Mouse (Mus musculus): Measurements from ENCODE around the gene Dhx58. TPM values are rescaled to one million over a fixed set of nuclear protein-coding genes. Genes with fewer than 3 reads are reported as not detected.

Dhx58 gene
- polyA plus RNA-seq, 1 experiment from 2014 or later: 2.5 TPM

GRCm38 (mm10) chr11:100710528-100710927, 6.5 kb upstream of the Dhx58 start:
- 95% methylated on average over 15 of the region's 15 CpGs for WGBS

GRCm38 (mm10) chr11:100709201-100709810, 5.2 kb upstream of the Dhx58 start:
- H3K9ac ChIP-seq (ENCODE audit: low read depth, low read length): no peak overlapping the region
- no peaks in the 10 kb centered on the region for H3K9me3 ChIP-seq (ENCODE audit: control insufficient read depth, low read length)
- H3K27me3 ChIP-seq (replicated peaks; ENCODE audit: control insufficient read depth, insufficient read depth, low read length): no peaks in the 10 kb centered on the region
- no peak overlapping the region for H3K4me2 ChIP-seq (ENCODE audit: low read length)
- peaks cover 40% of the 10 kb centered on the region for H3K36me3 ChIP-seq (ENCODE audit: control insufficient read depth, insufficient read depth, low read length)
- ATAC-seq: no peak
- H3K4me1 ChIP-seq (ENCODE audit: control insufficient read depth, insufficient read depth, low read depth, low read length): peaks cover 17% of the 10 kb centered on the region
- H3K4me3 ChIP-seq (ENCODE audit: low read length): no peak overlapping the region
- no peak overlapping the region for H3K27ac ChIP-seq (ENCODE audit: low read depth, low read length)
- 91% methylated on average over 9 of the region's 9 CpGs for WGBS

More at GRCm38 (mm10) chr11:100710528-100710927, 6.5 kb upstream of the Dhx58 start:
- Histone ChIP-seq H3K4me3 (ENCODE audit: low read length) (no peak overlapping the region), H3K4me1 (ENCODE audit: control insufficient read depth, insufficient read depth, low read depth, low read length) (peaks cover 17% of the 10 kb centered on the region), H3K9me3 (ENCODE audit: control insufficient read depth, low read length) (no peaks in the 10 kb centered on the region), H3K9ac (ENCODE audit: low read depth, low read length) (no peak overlapping the region), H3K27ac (ENCODE audit: low read depth, low read length) (no peak overlapping the region), H3K27me3 (replicated peaks; ENCODE audit: control insufficient read depth, insufficient read depth, low read length) (no peaks in the 10 kb centered on the region), H3K4me2 (ENCODE audit: low read length) (no peak overlapping the region), H3K36me3 (ENCODE audit: control insufficient read depth, insufficient read depth, low read length) (peaks cover 33% of the 10 kb centered on the region)
- no peak for ATAC-seq

GRCm38 (mm10) chr11:100705095-100705747, 1.1 kb upstream of the Dhx58 start:
- Histone ChIP-seq H3K27me3 (replicated peaks; ENCODE audit: control insufficient read depth, insufficient read depth, low read length) (no peaks in the 10 kb centered on the region), H3K4me1 (ENCODE audit: control insufficient read depth, insufficient read depth, low read depth, low read length) (no peaks in the 10 kb centered on the region; the same call in 1 of the 2 replicates), H3K27ac (ENCODE audit: low read depth, low read length) (no peak overlapping the region), H3K4me3 (ENCODE audit: low read length) (no peak overlapping the region), H3K9ac (ENCODE audit: low read depth, low read length) (no peak overlapping the region), H3K4me2 (ENCODE audit: low read length) (no peak overlapping the region), H3K9me3 (ENCODE audit: control insufficient read depth, low read length) (no peaks in the 10 kb centered on the region), H3K36me3 (ENCODE audit: control insufficient read depth, insufficient read depth, low read length) (peaks cover 40% of the 10 kb centered on the region)
- no peak for ATAC-seq
- WGBS: 95% methylated on average over 23 of the region's 23 CpGs

- Histone ChIP-seq H3K4me3 (ENCODE audit: low read length) (no peak overlapping the region), H3K4me2 (ENCODE audit: low read length) (no peak overlapping the region), H3K27me3 (replicated peaks; ENCODE audit: control insufficient read depth, insufficient read depth, low read length) (no peaks in the 10 kb centered on the region), H3K9ac (ENCODE audit: low read depth, low read length) (no peak overlapping the region), H3K36me3 (ENCODE audit: control insufficient read depth, insufficient read depth, low read length) (peaks cover 26% of the 10 kb centered on the region), H3K27ac (ENCODE audit: low read depth, low read length) (no peak overlapping the region), H3K9me3 (ENCODE audit: control insufficient read depth, low read length) (no peaks in the 10 kb centered on the region), H3K4me1 (ENCODE audit: control insufficient read depth, insufficient read depth, low read depth, low read length) (no peaks in the 10 kb centered on the region; the same call in 1 of the 2 replicates)
- WGBS: 68% methylated on average over 11 of the region's 11 CpGs
- 0 out of 2 replicates have a peak, but pooled peaks have one; percentile 14 for ATAC-seq
These were observed 705 bp downstream of the Dhx58 start for GRCm38 (mm10) chr11:100703366-100703765.

GRCm38 (mm10) chr11:100702906-100703305, 1.2 kb downstream of the Dhx58 start:
- no peak for ATAC-seq

GRCm38 (mm10) chr11:100702081-100702851, 1.8 kb downstream of the Dhx58 start:
- Histone ChIP-seq H3K4me1 (ENCODE audit: control insufficient read depth, insufficient read depth, low read depth, low read length) (no peaks in the 10 kb centered on the region; the same call in 1 of the 2 replicates), H3K4me3 (ENCODE audit: low read length) (no peak overlapping the region), H3K27me3 (replicated peaks; ENCODE audit: control insufficient read depth, insufficient read depth, low read length) (no peaks in the 10 kb centered on the region), H3K27ac (ENCODE audit: low read depth, low read length) (no peak overlapping the region), H3K4me2 (ENCODE audit: low read length) (peak overlapping the region; percentile 23), H3K36me3 (ENCODE audit: control insufficient read depth, insufficient read depth, low read length) (peaks cover 20% of the 10 kb centered on the region), H3K9ac (ENCODE audit: low read depth, low read length) (no peak overlapping the region), H3K9me3 (ENCODE audit: control insufficient read depth, low read length) (no peaks in the 10 kb centered on the region)
- 30% methylated on average over 19 of the region's 19 CpGs for WGBS
- no peak for ATAC-seq

More at GRCm38 (mm10) chr11:100702906-100703305, 1.2 kb downstream of the Dhx58 start:
- Histone ChIP-seq H3K4me1 (ENCODE audit: control insufficient read depth, insufficient read depth, low read depth, low read length) (no peaks in the 10 kb centered on the region; the same call in 1 of the 2 replicates), H3K9ac (ENCODE audit: low read depth, low read length) (no peak overlapping the region), H3K27me3 (replicated peaks; ENCODE audit: control insufficient read depth, insufficient read depth, low read length) (no peaks in the 10 kb centered on the region), H3K4me3 (ENCODE audit: low read length) (no peak overlapping the region), H3K36me3 (ENCODE audit: control insufficient read depth, insufficient read depth, low read length) (peaks cover 22% of the 10 kb centered on the region), H3K4me2 (ENCODE audit: low read length) (peak overlapping the region; percentile 23), H3K9me3 (ENCODE audit: control insufficient read depth, low read length) (no peaks in the 10 kb centered on the region), H3K27ac (ENCODE audit: low read depth, low read length) (no peak overlapping the region)
- 44% methylated on average over 7 of the region's 7 CpGs for WGBS

GRCm38 (mm10) chr11:100701301-100701700, 2.8 kb downstream of the Dhx58 start:
- ATAC-seq: no peak
- 5% methylated on average over 14 of the region's 14 CpGs for WGBS
- H3K36me3 ChIP-seq (ENCODE audit: control insufficient read depth, insufficient read depth, low read length): peaks cover 13% of the 10 kb centered on the region
- H3K27ac ChIP-seq (ENCODE audit: low read depth, low read length): no peak overlapping the region
- H3K27me3 ChIP-seq (replicated peaks; ENCODE audit: control insufficient read depth, insufficient read depth, low read length): no peaks in the 10 kb centered on the region
- no peaks in the 10 kb centered on the region for H3K9me3 ChIP-seq (ENCODE audit: control insufficient read depth, low read length)
- H3K4me3 ChIP-seq (ENCODE audit: low read length): peak overlapping the region; percentile 12
- no peak overlapping the region for H3K9ac ChIP-seq (ENCODE audit: low read depth, low read length)
- H3K4me1 ChIP-seq (ENCODE audit: control insufficient read depth, insufficient read depth, low read depth, low read length): no peaks in the 10 kb centered on the region; the same call in 1 of the 2 replicates
- H3K4me2 ChIP-seq (ENCODE audit: low read length): peak overlapping the region; percentile 38

- no peak overlapping the region for H3K4me2 ChIP-seq (ENCODE audit: low read length)
- WGBS: 75% methylated on average over 3 of the region's 3 CpGs
- no peak overlapping the region for H3K9ac ChIP-seq (ENCODE audit: low read depth, low read length)
These were observed 3.4 kb downstream of the Dhx58 start for GRCm38 (mm10) chr11:100700710-100701109.

GRCm38 (mm10) chr11:100697921-100698320, 6.2 kb downstream of the Dhx58 start:
- Histone ChIP-seq H3K27me3 (replicated peaks; ENCODE audit: control insufficient read depth, insufficient read depth, low read length) (0 out of 2 replicates have a peak, but pooled peaks cover 2% of the 10 kb centered on the region), H3K9me3 (ENCODE audit: control insufficient read depth, low read length) (no peaks in the 10 kb centered on the region), H3K27ac (ENCODE audit: low read depth, low read length) (no peak overlapping the region), H3K9ac (ENCODE audit: low read depth, low read length) (no peak overlapping the region), H3K36me3 (ENCODE audit: control insufficient read depth, insufficient read depth, low read length) (no peaks in the 10 kb centered on the region), H3K4me3 (ENCODE audit: low read length) (no peak overlapping the region), H3K4me1 (ENCODE audit: control insufficient read depth, insufficient read depth, low read depth, low read length) (no peaks in the 10 kb centered on the region; the same call in 1 of the 2 replicates), H3K4me2 (ENCODE audit: low read length) (no peak overlapping the region)
- 71% methylated on average over 7 of the region's 7 CpGs for WGBS
- ATAC-seq: no peak

More at GRCm38 (mm10) chr11:100700710-100701109, 3.4 kb downstream of the Dhx58 start:
- Histone ChIP-seq H3K4me1 (ENCODE audit: control insufficient read depth, insufficient read depth, low read depth, low read length) (no peaks in the 10 kb centered on the region; the same call in 1 of the 2 replicates), H3K9me3 (ENCODE audit: control insufficient read depth, low read length) (no peaks in the 10 kb centered on the region), H3K27me3 (replicated peaks; ENCODE audit: control insufficient read depth, insufficient read depth, low read length) (no peaks in the 10 kb centered on the region), H3K36me3 (ENCODE audit: control insufficient read depth, insufficient read depth, low read length) (peaks cover 8% of the 10 kb centered on the region), H3K27ac (ENCODE audit: low read depth, low read length) (no peak overlapping the region), H3K4me3 (ENCODE audit: low read length) (no peak overlapping the region; the same call in 1 of the 2 replicates)
- ATAC-seq: no peak

Measured in hindbrain, embryonic 16.5 days (tissue).